Mouse (Mus musculus) cerebellum, postnatal 36 days (tissue): Measurements from ENCODE around the gene Fgfr4.
"Not testable (repeated sequence)": the region's sequence is repeated elsewhere in the genome, so short reads cannot be mapped to it uniquely, and the experiment has no call there.

ENCODE experiments used
- DNase-seq, 2 experiments: peaks; one replicate each; pipeline ENCODE4 v3.0.0; 2021 to 2022; ENCODE audit warnings: mixed read lengths in 2 of 2

Gene Fgfr4

DNA sequence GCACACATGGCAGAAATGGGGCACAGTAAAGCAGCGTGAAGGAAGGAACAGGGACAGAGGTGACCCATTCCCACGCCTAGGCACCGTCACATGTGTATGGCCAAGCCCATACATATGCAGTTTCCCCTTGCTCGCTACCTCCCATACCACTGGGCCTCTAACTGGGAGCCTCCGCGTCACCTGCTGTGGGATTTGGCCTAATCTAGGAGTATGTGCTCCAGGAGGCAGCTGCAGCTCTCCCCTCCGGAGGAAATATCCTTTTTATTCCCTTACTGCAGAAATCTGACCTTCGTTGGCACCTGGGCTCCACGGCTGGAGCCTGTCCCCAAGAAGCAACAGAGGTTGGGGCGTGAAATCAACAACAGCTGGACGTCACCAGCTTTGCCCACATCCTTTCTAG, 21.9 kb downstream of the Fgfr4 start:
- no peak for DNase-seq

DNA sequence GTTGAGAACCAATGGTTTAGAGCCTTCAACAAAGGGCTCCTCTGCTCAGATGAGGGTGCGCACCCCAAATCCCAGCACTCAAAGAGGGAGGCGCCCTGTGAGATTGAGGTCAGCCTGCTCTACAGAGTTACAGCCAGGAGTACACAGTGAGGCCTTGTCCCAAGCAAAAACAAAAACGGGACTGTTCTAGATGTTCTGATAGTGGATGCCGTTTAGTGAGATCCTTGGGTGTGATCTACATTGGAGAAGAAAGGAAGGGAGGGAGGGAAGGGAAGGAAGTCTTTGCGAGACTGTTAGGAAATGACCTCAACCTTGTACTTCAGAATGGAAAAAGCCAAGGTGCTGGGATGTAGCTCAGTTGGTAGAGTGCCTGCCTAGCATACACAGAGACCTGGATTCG, 23.8 kb downstream of the Fgfr4 start:
- no peak for DNase-seq

DNA sequence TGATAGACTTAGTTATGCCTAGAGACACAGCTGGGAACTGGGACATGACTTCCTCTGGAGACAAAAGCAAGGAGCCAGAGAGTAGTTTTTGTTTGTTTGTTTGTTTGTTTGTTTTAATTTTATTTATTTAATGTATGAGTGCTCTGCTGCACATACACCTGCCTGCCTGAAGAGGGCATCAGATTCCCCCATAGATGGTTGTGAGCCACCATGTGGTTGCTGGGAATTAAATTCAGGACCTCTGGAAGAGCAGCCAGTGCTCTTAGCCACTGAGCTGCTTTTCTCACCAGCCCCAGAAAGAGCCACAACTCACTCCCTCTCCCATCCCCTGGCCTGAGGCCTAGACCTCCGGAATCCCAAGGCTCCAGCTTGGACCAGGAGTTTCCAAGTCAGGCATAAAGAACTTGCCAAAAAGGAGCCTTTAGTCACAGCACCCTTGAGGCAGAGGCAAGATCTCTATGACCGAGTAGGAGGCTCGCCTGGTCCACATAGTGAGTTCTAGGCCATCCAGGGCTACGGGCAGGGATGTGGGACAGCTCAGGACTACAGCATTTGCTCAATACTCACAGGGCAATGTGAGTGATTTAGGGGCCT, 25.6 kb downstream of the Fgfr4 start:
- DNase-seq, result no peak

DNA sequence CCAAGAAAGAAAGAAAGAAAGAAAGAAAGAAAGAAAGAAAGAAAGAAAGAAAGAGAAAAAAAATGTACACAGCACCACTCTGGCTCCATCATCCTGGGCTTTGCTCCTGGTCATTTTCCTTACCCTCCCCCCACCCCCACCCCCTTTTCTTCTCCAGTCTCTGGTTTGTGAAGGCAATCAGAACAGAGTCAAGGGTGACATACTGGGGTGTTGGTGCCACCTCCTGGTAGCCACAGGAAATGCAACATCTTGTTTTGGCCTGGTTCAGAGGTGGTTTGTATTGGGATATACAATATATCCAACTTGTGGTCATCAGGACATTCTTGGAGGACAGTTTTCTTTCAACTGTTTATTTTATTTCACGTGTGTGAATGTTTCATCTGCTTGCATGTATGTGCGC, 26.1 kb downstream of the Fgfr4 start:
- peak; percentile 77 to 82 for DNase-seq

DNA sequence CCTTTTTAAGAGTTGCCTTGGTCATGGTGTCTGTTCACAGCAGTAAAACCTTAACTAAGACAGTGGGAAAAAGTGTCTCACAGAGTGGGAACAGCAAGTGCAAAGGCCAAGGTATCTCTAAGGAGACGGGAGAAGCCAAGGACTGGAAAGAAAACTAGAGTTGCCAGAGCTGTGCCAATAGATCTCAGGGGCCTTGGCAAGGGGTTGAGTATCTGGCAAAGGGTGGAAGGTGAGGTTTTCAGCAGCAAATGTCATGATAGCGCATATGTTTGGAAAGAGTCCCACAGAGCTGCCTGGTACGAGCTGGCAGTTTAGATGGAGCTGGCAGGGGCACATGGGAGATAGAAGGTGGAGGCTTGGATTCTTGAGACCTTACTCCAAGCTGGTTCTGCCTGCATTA, 27.2 kb downstream of the Fgfr4 start:
- DNase-seq, result peak; percentile 20 to 31

DNA sequence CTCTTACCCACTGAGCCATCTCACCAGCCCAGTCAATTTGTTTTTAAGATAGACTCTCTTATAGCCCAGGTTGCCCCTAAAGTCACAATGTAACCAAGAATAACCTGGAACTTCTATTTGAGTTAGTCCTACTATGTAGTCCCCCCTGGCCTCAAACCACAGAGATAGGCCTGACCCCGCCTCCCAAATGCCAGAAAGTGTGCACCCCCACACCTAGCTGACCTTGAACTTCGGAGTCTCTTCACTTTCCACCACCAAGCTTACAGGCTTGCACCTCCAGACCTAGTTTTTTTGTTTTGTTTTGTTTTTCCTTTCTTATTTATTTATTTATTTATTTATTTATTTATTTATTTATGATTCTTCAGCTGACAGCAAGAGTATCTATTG, 29.3 kb downstream of the Fgfr4 start:
- DNase-seq, result no peak

DNA sequence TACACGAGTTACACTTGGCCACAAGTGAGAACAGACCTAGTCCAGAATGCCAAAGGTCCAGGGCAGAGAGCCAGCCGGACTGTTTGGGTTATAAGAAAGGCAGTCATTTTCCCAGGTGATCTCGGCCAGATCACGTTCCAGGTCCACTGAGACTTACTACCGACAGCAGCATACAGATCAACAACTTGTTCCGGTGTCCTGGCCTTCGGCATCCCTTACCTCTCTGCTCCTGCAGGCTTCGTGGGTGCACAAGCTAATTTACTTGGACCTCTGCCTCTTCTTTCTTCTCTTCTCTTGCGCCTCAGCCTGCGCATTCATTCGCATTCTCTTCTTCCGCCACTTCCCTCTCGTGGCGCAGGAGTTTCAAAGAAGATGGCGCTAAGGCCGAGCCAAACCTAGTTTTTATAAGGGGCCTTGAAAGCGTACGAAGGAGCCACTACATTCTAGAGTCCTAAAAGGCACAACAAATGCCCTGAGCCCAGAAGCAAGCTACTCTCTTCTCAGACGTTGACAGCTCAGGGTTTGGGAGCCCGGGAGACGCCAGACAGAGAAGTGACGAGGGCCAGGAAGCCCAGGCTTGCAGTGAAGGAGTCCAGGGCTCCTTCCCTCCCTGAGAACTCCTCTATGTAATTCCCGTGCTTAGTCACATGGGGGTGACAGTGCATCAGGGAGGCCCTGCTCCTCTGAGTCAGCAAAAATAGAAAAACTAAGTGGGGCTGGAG, 29.9 kb downstream of the Fgfr4 start:
- DNase-seq, result peak; percentile 56 to 65

DNA sequence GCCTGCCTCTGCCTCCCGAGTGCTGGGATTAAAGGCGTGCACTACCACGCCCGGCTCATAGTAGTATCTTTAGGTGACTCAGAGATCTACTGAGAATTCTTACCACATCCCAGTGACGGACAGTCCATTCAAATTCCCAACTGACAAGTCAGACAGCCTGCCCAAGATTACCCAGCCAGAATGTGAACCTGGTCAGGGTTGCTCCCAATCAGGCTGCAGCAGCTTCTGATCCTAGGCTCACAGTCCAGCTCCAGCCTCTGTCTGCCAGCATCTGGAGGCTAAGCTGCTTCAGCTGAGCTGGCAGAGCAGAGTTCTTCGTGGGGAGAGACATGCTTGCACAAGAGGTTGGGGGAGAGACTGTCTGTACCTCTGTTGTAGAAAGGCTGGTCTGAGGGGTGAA, 30.9 kb downstream of the Fgfr4 start:
- no peak for DNase-seq

DNA sequence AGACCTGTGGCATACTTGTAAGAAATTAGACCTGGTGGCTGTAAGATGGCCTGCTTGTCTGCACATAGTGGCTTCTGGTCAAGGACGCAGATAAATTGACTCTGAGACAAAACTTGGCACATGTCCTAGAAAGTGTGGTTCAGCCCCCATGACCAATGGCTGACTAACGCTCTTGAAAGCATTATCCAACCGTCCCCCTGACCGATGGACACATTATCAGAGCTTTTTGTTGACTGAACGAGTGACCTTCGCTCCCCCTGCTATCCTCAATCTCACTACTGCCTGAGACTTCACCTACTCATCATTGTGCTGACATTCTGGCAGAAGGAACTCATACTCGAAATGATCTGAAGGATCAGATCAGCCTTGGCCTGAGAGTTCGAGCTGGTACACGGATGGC, 34.6 kb downstream of the Fgfr4 start:
- DNase-seq, result not testable (repeated sequence)

DNA sequence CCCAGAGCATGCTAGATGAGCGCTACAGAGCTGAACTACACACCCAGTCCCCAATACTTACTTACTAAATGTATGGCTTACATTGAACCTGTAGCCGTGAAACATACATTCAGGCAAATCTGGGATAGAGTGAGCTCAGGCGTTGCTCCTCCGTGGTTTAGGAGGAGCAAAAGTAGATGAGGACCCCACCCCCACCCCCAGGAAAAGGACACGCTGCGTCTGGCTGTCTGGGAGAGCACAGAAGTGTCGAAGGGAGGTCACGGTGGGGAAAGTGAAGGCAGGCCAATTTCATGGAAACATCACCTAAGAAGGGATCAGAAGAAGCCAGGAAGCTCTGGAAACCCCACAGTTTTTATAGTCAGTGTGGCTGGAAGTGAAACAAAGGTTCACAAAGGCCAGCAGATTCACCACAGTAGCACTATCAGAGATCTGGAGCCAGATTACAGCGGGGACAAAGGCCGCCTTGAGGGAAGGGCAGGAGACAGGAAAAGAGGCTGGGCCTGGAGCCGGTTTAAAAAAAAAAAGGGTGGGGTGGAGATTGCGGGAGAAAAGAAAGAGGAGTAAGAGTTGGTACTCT, 37.2 kb downstream of the Fgfr4 start:
- DNase-seq, result no peak

DNA sequence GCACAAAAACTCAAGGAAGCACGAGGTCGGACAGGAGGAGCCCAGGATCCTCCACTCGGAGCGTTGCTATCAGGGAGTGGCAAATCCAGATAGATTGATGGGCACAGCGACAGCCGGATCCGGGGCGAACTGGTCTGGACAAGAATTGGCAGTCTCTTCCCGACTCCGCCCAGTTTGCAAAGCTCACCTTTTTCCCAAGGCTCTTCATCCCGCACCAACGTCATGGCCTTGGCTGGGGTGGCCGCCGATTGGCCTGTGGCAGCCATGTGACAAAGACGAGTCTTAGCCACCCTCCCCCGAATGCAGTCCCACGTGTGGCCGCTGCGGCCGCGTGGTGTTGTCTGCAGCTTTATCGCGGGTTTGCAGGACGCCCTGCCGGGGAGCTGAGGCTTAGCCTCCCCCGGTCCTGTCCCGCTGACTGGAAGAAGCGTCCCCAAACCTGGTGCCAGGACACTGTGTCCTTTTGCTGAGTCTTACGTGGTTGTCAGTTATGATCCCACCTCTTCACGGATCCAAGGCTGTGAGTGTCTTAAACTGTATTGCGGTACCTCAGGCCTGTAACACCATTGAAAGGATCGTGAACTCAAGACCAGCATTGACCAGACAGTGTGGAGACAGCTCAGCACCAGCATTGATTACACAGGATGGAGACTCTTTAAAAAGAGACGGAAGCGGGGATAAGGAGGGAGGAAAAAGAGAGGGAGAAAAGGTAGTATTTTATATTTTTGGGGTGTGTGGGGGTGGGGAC, 37.9 kb downstream of the Fgfr4 start:
- DNase-seq, result peak; percentile 95

DNA sequence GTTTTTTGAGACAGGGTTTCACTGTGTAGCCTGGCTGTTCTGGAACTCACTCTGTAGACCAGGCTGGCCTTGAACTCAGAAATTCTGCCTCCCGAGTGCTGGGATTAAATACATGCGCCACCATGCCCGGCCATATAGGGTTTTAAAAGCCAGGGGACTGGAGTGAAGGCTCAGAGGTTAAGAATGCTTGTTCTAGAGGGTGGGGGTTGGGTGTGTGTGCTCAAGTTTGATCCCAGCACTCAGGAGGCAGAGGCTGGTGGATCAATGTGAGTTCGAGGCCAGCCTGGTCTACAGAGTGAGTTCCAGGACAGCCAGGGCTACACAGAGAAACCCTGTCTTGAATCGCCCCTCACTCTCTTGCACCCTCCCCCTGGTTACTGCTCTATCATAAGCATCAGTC, 39.1 kb downstream of the Fgfr4 start:
- no peak for DNase-seq

DNA sequence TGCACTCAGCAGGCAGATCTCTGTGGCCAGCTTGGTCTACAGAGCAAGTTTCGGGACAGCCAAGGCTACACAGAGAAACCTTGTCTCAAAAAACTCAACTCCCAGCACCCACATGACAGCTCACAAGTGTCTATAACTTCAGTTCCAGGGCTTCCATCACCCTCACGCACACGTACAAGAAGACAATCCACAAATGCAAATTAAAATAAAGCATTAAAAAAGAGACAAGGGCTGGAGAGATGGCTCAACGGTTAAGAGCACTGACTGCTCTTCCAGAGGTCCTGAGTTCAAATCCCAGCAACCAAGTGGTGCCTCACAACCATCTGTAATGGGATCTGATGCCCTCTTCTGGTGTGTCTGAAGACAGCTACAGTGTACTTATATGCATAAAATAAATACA, 50.3 kb downstream of the Fgfr4 start:
- DNase-seq, result not testable (repeated sequence)

DNA sequence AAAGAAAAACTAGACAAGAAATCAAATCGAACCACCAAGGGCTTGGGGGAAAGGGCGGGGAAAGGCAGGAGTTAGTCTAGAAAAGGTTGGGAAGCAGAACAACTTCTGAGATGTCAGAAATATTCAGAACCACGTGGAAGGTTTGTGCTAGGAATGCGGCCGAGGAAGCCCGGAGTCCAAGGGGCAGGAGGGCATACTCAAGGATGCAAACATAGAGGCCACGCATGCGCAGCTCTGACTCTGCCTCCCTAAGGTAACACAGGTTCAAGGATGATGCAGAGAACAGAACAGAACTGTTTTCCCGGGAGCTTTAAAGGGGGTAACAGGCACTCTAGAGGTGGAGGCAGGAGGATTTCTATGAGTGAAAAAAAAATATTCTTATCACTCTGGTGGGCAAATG, 51.3 kb downstream of the Fgfr4 start:
- DNase-seq, result no peak

DNA sequence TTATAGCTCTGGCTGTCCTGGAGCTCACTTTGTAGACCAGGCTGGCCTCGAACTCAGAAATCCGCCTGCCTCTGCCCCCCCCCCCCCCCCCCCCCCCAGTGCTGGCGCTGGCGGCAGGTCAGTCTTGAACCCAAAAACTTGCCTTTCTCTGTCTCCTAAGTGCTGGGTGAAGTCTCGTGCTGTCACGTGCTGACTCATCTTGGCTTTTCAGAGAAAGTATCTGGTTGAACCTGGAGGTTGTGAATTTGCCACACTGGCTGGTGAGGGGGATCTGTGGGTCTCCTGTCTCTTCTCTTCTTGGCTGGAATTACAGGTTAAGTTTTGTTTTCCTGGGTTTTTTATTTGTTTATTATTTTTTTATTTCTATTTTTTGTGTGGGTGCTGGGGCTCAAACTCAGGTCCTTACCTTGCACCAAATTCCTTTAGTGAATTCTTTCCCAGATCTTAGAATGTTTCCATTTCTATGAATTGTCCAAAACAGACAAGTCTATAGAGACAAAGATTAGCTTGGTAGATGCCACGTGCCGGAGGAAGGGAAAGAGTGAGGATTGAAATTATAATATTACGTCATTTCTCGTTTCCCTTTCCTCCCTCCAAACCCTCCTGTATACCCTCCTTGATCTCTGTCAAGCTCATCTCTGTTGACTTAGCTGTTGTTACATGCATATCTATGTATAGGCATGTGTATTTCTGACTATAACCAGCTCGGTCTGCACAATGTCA, 52.4 kb downstream of the Fgfr4 start:
- no peak for DNase-seq

DNA sequence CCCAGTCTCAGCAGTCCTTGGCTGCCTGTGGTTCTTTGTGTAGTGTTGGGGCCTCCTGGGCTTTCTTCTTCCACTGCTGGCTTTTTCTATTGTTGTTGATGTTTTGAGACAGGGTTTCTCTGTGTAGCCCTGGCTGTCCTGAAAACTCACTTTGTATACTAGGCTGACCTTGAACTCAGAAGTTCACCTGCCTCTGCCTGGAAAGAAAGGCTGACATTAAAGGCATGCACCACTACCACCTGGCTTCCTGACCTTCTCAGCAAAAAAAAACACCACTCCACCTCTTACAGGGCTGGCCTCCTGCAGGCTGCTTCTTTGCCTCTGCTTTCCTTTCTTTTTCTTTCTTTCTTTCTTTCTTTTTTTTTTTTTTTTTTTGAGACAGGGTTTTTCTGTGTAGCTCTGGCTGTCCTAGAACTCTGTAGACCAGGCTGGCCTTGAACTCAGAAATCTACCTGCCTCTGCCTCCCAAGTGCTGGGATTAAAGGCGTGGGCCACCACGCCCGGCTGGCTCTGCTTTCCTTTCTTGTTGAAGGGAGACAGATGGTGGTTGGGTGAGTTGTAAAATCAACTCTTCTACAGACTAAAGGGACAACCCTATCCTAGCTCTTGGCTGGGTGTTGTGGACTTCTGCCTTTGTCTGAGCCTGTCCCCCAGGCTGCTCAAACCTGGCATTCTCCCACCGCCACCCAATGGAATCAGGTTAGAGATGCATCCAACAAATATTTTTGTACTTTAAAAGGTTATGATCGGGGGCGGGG, 53.2 kb downstream of the Fgfr4 start:
- no peak for DNase-seq

DNA sequence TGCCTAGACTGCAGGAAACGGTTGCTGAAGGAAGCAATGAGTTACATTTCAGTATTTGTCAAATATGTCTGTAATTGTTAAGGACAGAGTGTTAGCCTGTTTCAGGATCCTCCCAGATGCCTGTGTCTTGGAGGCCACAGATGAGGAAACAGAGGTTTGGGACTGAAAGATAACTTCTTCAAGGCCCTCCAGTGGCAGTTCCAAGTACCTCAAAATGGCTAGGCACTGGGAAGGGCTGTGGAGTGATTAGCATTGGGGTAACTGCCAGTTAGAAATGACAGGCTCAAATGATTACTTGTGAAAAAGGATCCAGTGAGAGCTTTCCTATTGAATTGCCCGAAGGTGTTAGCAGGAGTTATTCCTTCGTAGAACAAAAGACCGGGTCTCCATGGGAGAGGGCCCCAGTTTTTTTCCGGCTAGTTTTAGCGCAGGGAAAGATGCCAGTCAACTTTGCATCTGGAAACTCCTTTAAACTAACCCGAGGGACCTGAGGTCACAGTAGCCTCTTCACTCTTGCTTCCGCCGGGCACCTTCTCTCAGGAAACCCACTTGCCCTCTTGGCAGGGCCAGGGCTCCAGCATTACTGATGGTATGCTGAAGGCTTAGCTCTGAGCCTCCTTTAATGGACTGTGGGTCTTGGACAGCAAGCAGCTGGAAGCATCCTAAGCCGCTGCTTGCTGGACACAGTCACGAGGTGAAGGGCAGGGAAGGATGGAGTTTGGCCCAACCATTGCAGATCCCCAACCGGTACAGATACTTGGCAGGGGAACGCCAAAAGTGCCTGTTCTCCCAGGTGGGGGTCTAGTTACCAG, 56.6 kb downstream of the Fgfr4 start:
- no peak for DNase-seq

DNA sequence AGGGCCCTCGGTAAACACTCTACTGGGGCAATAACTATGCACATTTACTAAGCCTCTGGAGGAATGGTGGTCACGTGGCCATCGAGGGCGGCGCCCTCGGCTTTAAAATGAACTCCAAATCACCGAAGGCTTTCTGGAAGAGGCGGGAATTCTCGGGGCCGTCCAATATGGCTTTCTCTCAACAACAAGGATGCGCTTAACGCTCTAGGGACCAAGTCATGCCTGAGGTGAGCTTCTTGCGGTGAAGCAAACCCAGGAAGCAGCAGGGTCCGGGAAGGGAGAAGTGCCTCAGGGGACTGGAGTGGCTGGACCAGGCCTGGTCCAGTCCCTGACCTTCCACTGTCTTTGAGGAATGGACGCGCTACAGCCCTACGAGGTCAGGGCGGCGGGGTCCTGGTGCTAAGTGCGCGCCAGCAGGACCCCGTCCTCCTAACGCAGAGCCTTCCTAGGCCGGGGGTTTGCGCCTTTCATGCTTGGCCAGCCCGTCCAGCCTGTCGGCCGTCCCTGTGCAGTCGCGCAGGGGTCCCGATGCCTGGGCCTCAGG, 57.3 kb downstream of the Fgfr4 start, which contains the start of gene Nsd1:
Gene Nsd1 (plus strand): TSS at position 134 of the 544 bp plus-strand sequence.
- peak in 1 of 2 experiments; percentile 18 for DNase-seq

DNA sequence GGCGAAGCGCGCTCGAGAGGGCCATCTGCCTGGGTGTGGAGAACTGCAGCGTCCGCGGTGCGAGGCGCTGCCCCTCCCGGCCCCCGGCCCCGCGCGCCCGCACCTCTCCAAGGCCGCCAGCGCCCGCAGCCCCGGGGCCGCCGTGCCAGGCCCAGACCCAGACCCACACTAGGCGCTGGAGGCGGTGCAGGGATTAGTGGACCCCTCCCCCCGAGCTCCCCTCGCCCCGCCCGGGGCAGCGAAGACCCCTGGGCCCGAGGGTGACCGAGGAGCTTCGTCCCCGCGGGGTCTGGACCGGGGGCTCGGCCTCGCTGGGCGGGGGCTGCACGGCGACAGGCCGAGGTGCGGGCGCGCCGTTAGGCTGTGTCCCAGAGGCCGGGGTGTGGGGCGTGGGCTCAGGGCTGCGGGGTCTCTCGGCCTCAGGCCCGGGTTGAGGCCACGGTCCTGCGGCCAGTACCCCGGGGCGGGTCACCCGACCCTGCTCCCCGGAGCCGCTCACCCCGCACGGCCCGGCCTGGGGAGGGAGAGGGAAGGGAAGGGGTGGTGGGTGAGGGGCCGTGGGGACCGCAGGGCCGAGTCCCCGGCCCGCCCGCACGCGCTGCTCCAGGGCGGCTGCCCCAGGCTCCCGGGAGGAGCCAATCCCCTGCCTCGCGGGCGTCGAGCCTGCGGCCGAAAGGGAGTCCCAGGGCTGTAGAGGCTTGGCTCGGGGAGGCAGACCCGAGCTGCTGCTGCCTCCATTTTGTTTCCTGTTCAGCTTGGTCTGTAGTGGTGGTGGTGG, 57.9 kb downstream of the Fgfr4 start:
- peak; percentile 63 to 69 for DNase-seq

DNA sequence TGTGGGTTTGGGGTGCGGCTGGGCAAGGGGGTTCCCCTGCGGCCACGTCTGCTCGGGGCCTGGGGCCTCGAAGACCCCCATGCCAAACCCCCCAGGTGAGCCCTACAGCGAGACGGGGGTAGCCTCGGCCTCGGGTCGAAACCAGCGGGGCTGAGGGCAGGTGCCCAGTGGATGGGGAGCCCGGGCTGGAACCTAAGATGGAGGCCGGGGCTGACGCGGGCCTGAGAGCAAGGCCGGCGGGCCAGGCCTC, 58.5 kb downstream of the Fgfr4 start:
- peak in 1 of 2 experiments; percentile 78 for DNase-seq
